Mouse (Mus musculus) cerebellum, adult 2 months (tissue): Measurements from ENCODE around the gene Chdh.

Experiments used
- CTCF ChIP-seq: fragments of 200-500 bp; IDR thresholded peaks from 2 replicates; pipeline ENCODE4 v1.5.1; 2011; ENCODE audit warnings: low read depth, mild to moderate bottlenecking, control low read depth, low read length, moderate library complexity, borderline replicate concordance; ENCODE audit not compliant: insufficient read depth
- POLR2A ChIP-seq: fragments of 200-500 bp; IDR thresholded peaks from 2 replicates; pipeline ENCODE4 v1.6.1; 2011; ENCODE audit warnings: low read length, control low read depth, borderline replicate concordance; ENCODE audit not compliant: insufficient read depth

DNA sequence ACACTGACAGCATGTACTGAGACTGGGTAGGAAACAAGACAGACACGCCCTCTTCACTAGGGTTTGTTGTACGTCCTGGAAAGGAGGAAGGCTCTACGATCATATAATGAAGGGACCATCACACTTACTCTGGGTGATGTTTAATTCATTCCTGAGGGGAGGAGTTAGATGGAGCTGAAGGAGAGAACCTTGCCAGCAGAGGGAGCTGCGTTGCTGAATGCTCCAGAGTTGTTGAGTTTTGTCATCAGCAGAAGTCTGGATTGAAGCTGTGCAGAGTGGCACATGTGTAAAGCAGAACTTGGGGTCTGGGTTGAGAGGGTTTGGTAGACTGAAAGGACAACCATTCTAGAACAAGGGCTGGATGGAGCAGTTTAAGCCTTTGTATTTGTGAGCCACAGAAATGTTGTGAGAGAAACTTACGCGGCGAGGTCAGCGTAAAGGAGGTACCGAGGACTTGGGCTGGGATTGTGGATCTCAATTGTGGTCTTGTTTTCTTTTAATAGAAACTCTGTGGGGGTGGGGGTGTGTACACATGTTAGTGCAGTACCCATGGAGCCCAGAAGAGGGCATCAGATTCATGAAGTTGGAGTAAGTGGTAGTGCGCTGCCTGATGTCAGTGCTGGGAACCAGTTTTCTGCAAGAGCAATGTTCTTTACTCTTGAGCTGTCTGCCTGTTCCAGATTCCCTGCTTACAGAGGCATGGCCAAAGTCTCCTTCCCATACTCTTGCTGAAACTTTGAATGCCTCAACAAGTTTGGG is 28.2 kb upstream of the Chdh start:
- TF ChIP-seq POLR2A: no peak
- TF ChIP-seq CTCF: peak; percentile 21; the same call in 1 of the 2 replicates
